Mouse (Mus musculus): ENCODE measurements around the gene Pex10.

DNA sequence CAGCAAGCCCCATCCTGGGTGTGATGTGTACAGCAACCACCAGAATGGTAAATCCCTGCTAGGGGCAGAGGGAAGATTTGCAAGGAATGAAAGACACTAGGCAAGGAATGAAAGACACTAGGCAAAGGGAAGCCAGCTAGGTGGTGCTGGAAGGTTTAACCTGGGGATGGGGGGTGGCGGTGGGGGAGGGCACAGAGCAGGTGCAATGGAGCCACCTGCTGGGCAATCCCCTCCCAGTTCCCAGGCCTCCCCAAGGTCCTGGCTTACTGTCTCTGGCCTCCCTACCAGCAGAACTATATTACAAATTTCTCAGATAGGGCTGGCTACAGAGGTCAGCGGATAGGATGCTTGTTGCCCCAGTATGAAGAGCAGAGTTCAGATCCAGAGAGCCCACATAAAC lies 2.3 kb upstream of the Pex10 start:
- TF ChIP-seq CTCF (IDR thresholded peaks at IDR 0.05; ENCODE audit: low read depth) (no peak), EP300 (IDR thresholded peaks at IDR 0.05; ENCODE audit: low read depth) (no peak)
